Mouse (Mus musculus) CH12.LX (cell line): ENCODE results near the gene Znrf3. TPM values are rescaled to one million over a fixed set of nuclear protein-coding genes. Genes with fewer than 3 reads are reported as not detected.

Source experiments
- DNase-seq: peaks from one replicate; pipeline ENCODE4 v3.0.0-alpha.2; 2013; ENCODE audit errors: extremely low read depth
- H3K27ac ChIP-seq: 2 replicates; pipeline ENCODE4 v1.5.1; 2012; ENCODE audit warnings: low read depth, mild to moderate bottlenecking, control low read depth, moderate library complexity; ENCODE audit not compliant: insufficient read depth
- H3K27me3 ChIP-seq: replicated peaks from 2 replicates; pipeline ENCODE3; 2012; ENCODE audit warnings: inconsistent platforms
- H3K36me3 ChIP-seq, 2 experiments: replicated peaks in 1 of 2; 2 replicates each; pipeline versions ENCODE3 to v1.6.1; 2012; ENCODE audit warnings: inconsistent platforms in 1 of 2, low read length in 1 of 2, mild to moderate bottlenecking in 1 of 2, mixed read lengths in 1 of 2, moderate library complexity in 1 of 2; ENCODE audit not compliant: control insufficient read depth in 1 of 2, insufficient read depth in 1 of 2
- H3K4me1 ChIP-seq, 2 experiments: 2 replicates each; pipeline ENCODE4 v1.6.1; 2012; ENCODE audit warnings: inconsistent platforms in 1 of 2, moderate library complexity in 1 of 2; ENCODE audit not compliant: insufficient read depth in 2 of 2, control insufficient read depth in 1 of 2
- H3K4me2 ChIP-seq: 2 replicates; pipeline ENCODE4 v1.6.1; 2012; ENCODE audit warnings: low read depth, mild to moderate bottlenecking, control low read depth; ENCODE audit not compliant: poor library complexity, insufficient read depth, severe bottlenecking
- H3K4me3 ChIP-seq, 3 experiments: fragments of 150-350 bp in 1 of 3; sonication (generic) in 1 of 3; replicated peaks in 1 of 3; 2 replicates each; pipeline versions ENCODE3 to v1.5.1; 2011 to 2012; ENCODE audit warnings: low read depth in 2 of 3, low read length in 2 of 3, mild to moderate bottlenecking in 2 of 3, moderate library complexity in 2 of 3, control low read depth in 1 of 3, improper control_type of control experiment in 1 of 3, inconsistent platforms in 1 of 3, mixed read lengths in 1 of 3; ENCODE audit not compliant: poor library complexity in 1 of 3
- H3K79me2 ChIP-seq: replicated peaks from 2 replicates; pipeline ENCODE4 v1.6.1; 2012; ENCODE audit warnings: mild to moderate bottlenecking, moderate library complexity; ENCODE audit not compliant: control insufficient read depth, poor library complexity, insufficient read depth, severe bottlenecking; ENCODE audit errors: extremely low read depth
- H3K9ac ChIP-seq: 2 replicates; pipeline ENCODE4 v1.6.1; 2012; ENCODE audit warnings: low read depth, mild to moderate bottlenecking, control low read depth, moderate library complexity; ENCODE audit not compliant: insufficient read depth
- H3K9me3 ChIP-seq: replicated peaks from 2 replicates; pipeline ENCODE3; 2012; ENCODE audit warnings: low read length, inconsistent platforms, mixed read lengths
- BHLHE40 ChIP-seq: IDR thresholded peaks from 2 replicates; pipeline ENCODE4 v1.6.1; 2011; ENCODE audit warnings: mild to moderate bottlenecking, low read depth, low read length, improper control_type of control experiment
- CHD1 ChIP-seq: IDR thresholded peaks from 2 replicates; pipeline ENCODE4 v1.6.1; 2012; ENCODE audit warnings: low read depth, low read length, improper control_type of control experiment, inconsistent platforms
- CHD2 ChIP-seq: IDR thresholded peaks from 2 replicates; pipeline ENCODE4 v1.6.1; 2011; ENCODE audit warnings: low read length, improper control_type of control experiment
- CTCF ChIP-seq, 2 experiments: IDR thresholded peaks in 1 of 2; conservative IDR thresholded peaks in 1 of 2; 2 replicates each; pipeline ENCODE4 v1.5.1; 2011 to 2012; ENCODE audit warnings: low read depth in 2 of 2, low read length in 2 of 2, improper control_type of control experiment in 1 of 2, inconsistent platforms in 1 of 2, mild to moderate bottlenecking in 1 of 2, moderate library complexity in 1 of 2
- E2F4 ChIP-seq: IDR thresholded peaks from 2 replicates; pipeline ENCODE4 v1.6.1; 2011; ENCODE audit warnings: low read depth, low read length, improper control_type of control experiment; ENCODE audit not compliant: insufficient replicate concordance
- ELF1 ChIP-seq: IDR thresholded peaks from 2 replicates; pipeline ENCODE4 v1.6.1; 2014; ENCODE audit warnings: low read depth, mild to moderate bottlenecking, inconsistent platforms, low read length, improper control_type of control experiment
- EP300 ChIP-seq: IDR thresholded peaks from 2 replicates; pipeline ENCODE4 v1.6.1; 2011; ENCODE audit warnings: low read length, improper control_type of control experiment
- ETS1 ChIP-seq: conservative IDR thresholded peaks from 2 replicates; pipeline ENCODE4 v1.6.1; 2012; ENCODE audit warnings: low read depth, mild to moderate bottlenecking, inconsistent platforms, low read length, improper control_type of control experiment, moderate library complexity
- GABPA ChIP-seq: IDR thresholded peaks from 2 replicates; pipeline ENCODE4 v1.6.1; 2012; ENCODE audit warnings: low read depth, low read length, improper control_type of control experiment, inconsistent platforms; ENCODE audit not compliant: insufficient replicate concordance
- HCFC1 ChIP-seq: IDR thresholded peaks from 2 replicates; pipeline ENCODE4 v1.6.1; 2012; ENCODE audit warnings: low read depth, mild to moderate bottlenecking, inconsistent platforms, low read length, improper control_type of control experiment
- IRF4 ChIP-seq: IDR thresholded peaks from 2 replicates; pipeline ENCODE4 v1.6.1; 2014; ENCODE audit warnings: low read depth, mild to moderate bottlenecking, inconsistent platforms, low read length, improper control_type of control experiment
- JUN ChIP-seq: IDR thresholded peaks from 2 replicates; pipeline ENCODE4 v1.6.1; 2011; ENCODE audit warnings: low read depth, mild to moderate bottlenecking, low read length, improper control_type of control experiment, moderate library complexity; ENCODE audit not compliant: insufficient read depth
- JUND ChIP-seq: conservative IDR thresholded peaks from 2 replicates; pipeline ENCODE4 v1.6.1; 2011; ENCODE audit warnings: low read depth, low read length, improper control_type of control experiment
- KAT2A ChIP-seq: IDR thresholded peaks from 2 replicates; pipeline ENCODE4 v1.6.1; 2012; ENCODE audit warnings: low read length, improper control_type of control experiment, inconsistent platforms; ENCODE audit not compliant: insufficient replicate concordance
- MAFK ChIP-seq: IDR thresholded peaks from 2 replicates; pipeline ENCODE4 v1.6.1; 2011; ENCODE audit warnings: low read length, improper control_type of control experiment; ENCODE audit not compliant: insufficient replicate concordance
- MAX ChIP-seq: IDR thresholded peaks from 2 replicates; pipeline ENCODE4 v1.6.1; 2011; ENCODE audit warnings: low read length, improper control_type of control experiment
- MAZ ChIP-seq: IDR thresholded peaks from 2 replicates; pipeline ENCODE4 v1.6.1; 2012; ENCODE audit warnings: low read depth, mild to moderate bottlenecking, inconsistent platforms, low read length, improper control_type of control experiment, moderate library complexity
- MEF2A ChIP-seq: IDR thresholded peaks from 2 replicates; pipeline ENCODE4 v1.6.1; 2014; ENCODE audit warnings: low read depth, mild to moderate bottlenecking, inconsistent platforms, low read length, improper control_type of control experiment, borderline replicate concordance
- MXI1 ChIP-seq: IDR thresholded peaks from 2 replicates; pipeline ENCODE4 v1.6.1; 2011; ENCODE audit warnings: mild to moderate bottlenecking, low read depth, low read length, improper control_type of control experiment
- MYC ChIP-seq: IDR thresholded peaks from 2 replicates; pipeline ENCODE4 v1.6.1; 2011; ENCODE audit warnings: low read depth, mild to moderate bottlenecking, improper control_type of control experiment, low read length
- NELFE ChIP-seq: IDR thresholded peaks from 2 replicates; pipeline ENCODE4 v1.6.1; 2011; ENCODE audit warnings: low read depth, low read length, improper control_type of control experiment
- NRF1 ChIP-seq: IDR thresholded peaks from 2 replicates; pipeline ENCODE4 v1.6.1; 2014; ENCODE audit warnings: low read depth, mild to moderate bottlenecking, inconsistent platforms, low read length, improper control_type of control experiment, moderate library complexity
- PAX5 ChIP-seq: IDR thresholded peaks from 2 replicates; pipeline ENCODE4 v1.6.1; 2012; ENCODE audit warnings: low read length, inconsistent platforms, mixed read lengths
- POLR2A ChIP-seq: IDR thresholded peaks from 2 replicates; pipeline ENCODE4 v1.6.1; 2011; ENCODE audit warnings: low read depth, mild to moderate bottlenecking, improper control_type of control experiment, low read length
- POLR2AphosphoS2 ChIP-seq: IDR thresholded peaks from 2 replicates; pipeline ENCODE4 v1.6.1; 2011; ENCODE audit warnings: low read depth, low read length, improper control_type of control experiment
- RAD21 ChIP-seq: IDR thresholded peaks from 2 replicates; pipeline ENCODE4 v1.6.1; 2011; ENCODE audit warnings: low read depth, mild to moderate bottlenecking, low read length, improper control_type of control experiment, moderate library complexity
- RCOR1 ChIP-seq: conservative IDR thresholded peaks from 2 replicates; pipeline ENCODE4 v1.6.1; 2012; ENCODE audit warnings: low read depth, mild to moderate bottlenecking, inconsistent platforms, low read length, improper control_type of control experiment
- SIN3A ChIP-seq: IDR thresholded peaks from 2 replicates; pipeline ENCODE4 v1.6.1; 2012; ENCODE audit warnings: low read length, improper control_type of control experiment, inconsistent platforms
- SMC3 ChIP-seq: IDR thresholded peaks from 2 replicates; pipeline ENCODE4 v1.6.1; 2011; ENCODE audit warnings: low read depth, low read length, improper control_type of control experiment
- TBP ChIP-seq: conservative IDR thresholded peaks from 2 replicates; pipeline ENCODE4 v1.6.1; 2011; ENCODE audit warnings: low read depth, low read length, improper control_type of control experiment
- TCF12 ChIP-seq: IDR thresholded peaks from 2 replicates; pipeline ENCODE4 v1.6.1; 2014; ENCODE audit warnings: low read depth, mild to moderate bottlenecking, inconsistent platforms, low read length, improper control_type of control experiment
- UBTF ChIP-seq: IDR thresholded peaks from 2 replicates; pipeline ENCODE4 v1.6.1; 2012; ENCODE audit warnings: low read depth, mild to moderate bottlenecking, inconsistent platforms, low read length, improper control_type of control experiment, moderate library complexity
- USF1 ChIP-seq: IDR thresholded peaks from 2 replicates; pipeline ENCODE4 v1.6.1; 2014; ENCODE audit warnings: low read depth, mild to moderate bottlenecking, inconsistent platforms, low read length, improper control_type of control experiment
- USF2 ChIP-seq: conservative IDR thresholded peaks from 2 replicates; pipeline ENCODE4 v1.6.1; 2011; ENCODE audit warnings: low read depth, low read length, improper control_type of control experiment
- ZC3H11A ChIP-seq: IDR thresholded peaks from 2 replicates; pipeline ENCODE4 v1.6.1; 2012; ENCODE audit warnings: low read depth, mild to moderate bottlenecking, inconsistent platforms, low read length, improper control_type of control experiment
- ZKSCAN1 ChIP-seq: IDR thresholded peaks from 2 replicates; pipeline ENCODE4 v1.6.1; 2012; ENCODE audit warnings: low read depth, inconsistent platforms, low read length, improper control_type of control experiment, borderline replicate concordance
- ZMIZ1 ChIP-seq: IDR thresholded peaks from 2 replicates; pipeline ENCODE4 v1.6.1; 2012; ENCODE audit warnings: low read depth, mild to moderate bottlenecking, inconsistent platforms, low read length, improper control_type of control experiment
- ZNF384 ChIP-seq: IDR thresholded peaks from 2 replicates; pipeline ENCODE4 v1.6.1; 2012; ENCODE audit warnings: low read depth, low read length, improper control_type of control experiment, inconsistent platforms
- dilution Hi-C: fragments of 300-500 bp; cut with MboI; formaldehyde crosslinking; loops from 2 replicates; pipeline ENCODE4 v1.14.3; 2020; ENCODE audit warnings: low sequenced_read_pairs; ENCODE audit not compliant: extremely low pct_unique_long_range_greater_than_20kb, extremely low pct_ligation_motif_present
- in situ Hi-C: fragments of 300-500 bp; cut with MboI; formaldehyde crosslinking; loops from 3 replicates; pipeline ENCODE4 v1.14.3; 2019; ENCODE audit warnings: low sequenced_read_pairs, low pct_ligation_motif_present, low pct_unique_long_range_greater_than_20kb, mixed read lengths
- polyA plus RNA-seq: library from polyadenylated mRNA; unstranded; fragments of >175 nt; gene quantifications from 2 replicates; pipeline ENCODE4 v1.2.1, GENCODE M21; 2012; ENCODE audit warnings: low read depth; ENCODE audit not compliant: insufficient read length
- total RNA-seq, 2 experiments: library from RNA; depleted of rRNA; stranded (reverse); fragments of 300-350 nt in 1 of 2; fragments of >200 nt in 1 of 2; gene quantifications; 2 replicates each; pipeline ENCODE4 v1.2.3; 2012 to 2014

Gene Znrf3
- total and polyA plus RNA-seq, 3 experiments = 1.1 to 2.7 (median 1.3) TPM

GRCm38 (mm10) chr11:5263078-5263730 lies 181.4 kb downstream of the Znrf3 start:
- in situ Hi-C loops = no loop called here
- DNase-seq = no peak
- no peak overlapping the region for H3K4me3 ChIP-seq
- no peaks in the 10 kb centered on the region for H3K36me3 ChIP-seq
- TF ChIP-seq NELFE = peak; percentile 7; the same call in 1 of the 2 replicates
- TF ChIP-seq MXI1 = no peak
- no peak for TF ChIP-seq JUN
- no peak for TF ChIP-seq SMC3
- TF ChIP-seq ETS1 = no peak
- no peak for TF ChIP-seq ZKSCAN1
- no peak for TF ChIP-seq ZC3H11A
- TF ChIP-seq MYC = no peak
- no peak for TF ChIP-seq TBP
- no peak for TF ChIP-seq EP300
- TF ChIP-seq RAD21 = no peak
- TF ChIP-seq CHD2 = no peak
- TF ChIP-seq USF1 = no peak
- peak; percentile 33; the same call in 1 of the 2 replicates for TF ChIP-seq HCFC1
- TF ChIP-seq CTCF (conservative IDR thresholded peaks at IDR 0.05 in 1 of 2, IDR thresholded peaks at IDR 0.05 in 1 of 2; ENCODE audit: low read depth in 2 of 2, low read length in 2 of 2) = no peak
- no peak for TF ChIP-seq ELF1
- TF ChIP-seq MAX = no peak
- TF ChIP-seq JUND = no peak
- peak; percentile 59; the same call in 1 of the 2 replicates for TF ChIP-seq UBTF
- no peak for TF ChIP-seq KAT2A
- TF ChIP-seq RCOR1 = no peak
- TF ChIP-seq MAZ = no peak
- TF ChIP-seq POLR2AphosphoS2 = no peak
- no peak for TF ChIP-seq E2F4
- no peak for TF ChIP-seq IRF4
- TF ChIP-seq MEF2A = no peak
- peak; percentile 64 for TF ChIP-seq POLR2A
- no peak; the same call in 1 of the 2 replicates for TF ChIP-seq SIN3A
- TF ChIP-seq ZMIZ1 = peak; percentile 87; the same call in 1 of the 2 replicates
- TF ChIP-seq PAX5 = no peak
- peak; percentile 53; the same call in 1 of the 2 replicates for TF ChIP-seq TCF12
- no peak for TF ChIP-seq USF2
- no peak for TF ChIP-seq GABPA
- TF ChIP-seq ZNF384 = no peak
- no peak for TF ChIP-seq MAFK
- TF ChIP-seq CHD1 = peak; percentile 76; the same call in 1 of the 2 replicates
- 0 out of 2 replicates have a peak, but pooled peaks have one; percentile 10 for TF ChIP-seq NRF1
- TF ChIP-seq BHLHE40 = no peak
- peak overlapping the region; percentile 8; the same call in 1 of the 2 replicates for H3K4me2 ChIP-seq
- H3K27me3 ChIP-seq = peaks cover 11% of the 10 kb centered on the region
- peaks cover 18 to 36% of the 10 kb centered on the region in 2 experiments for H3K4me1 ChIP-seq
- no peak overlapping the region for H3K9ac ChIP-seq
- H3K79me2 ChIP-seq = no peaks in the 10 kb centered on the region
- dilution Hi-C loops = no loop called here
- 0 out of 2 replicates have a peak overlapping the region, but pooled peaks have one; percentile 7 for H3K27ac ChIP-seq
- peaks cover 2% of the 10 kb centered on the region for H3K9me3 ChIP-seq
